Mouse (Mus musculus): ENCODE data around the gene Olfr1173. TPM values are rescaled to one million over a fixed set of nuclear protein-coding genes. Genes with fewer than 3 reads are reported as not detected.

The Olfr1173 gene
- total RNA-seq (2022): not detected

DNA sequence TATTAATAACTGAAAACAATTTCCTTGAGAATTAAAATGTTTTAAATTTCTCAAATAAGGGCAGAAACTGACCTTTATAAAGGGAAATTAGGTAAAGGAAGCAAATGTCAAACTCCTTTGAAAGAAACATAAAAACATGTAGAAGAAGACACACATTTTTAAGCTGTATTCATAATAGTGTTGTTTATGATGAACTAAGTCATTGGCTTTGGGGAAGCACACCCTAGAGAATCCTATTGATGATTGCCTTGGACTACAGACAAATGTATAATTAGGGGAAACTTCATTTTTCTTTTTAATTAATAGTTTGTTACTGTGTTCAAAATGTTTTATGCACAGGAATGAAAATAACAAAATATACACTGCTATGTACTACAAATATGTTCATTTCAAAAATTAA is at the start of gene Olfr1173:
Olfr1173 (minus strand) TSS at position 101 of the 400 bp plus-strand sequence.
- DNase-seq (ENCODE audit: low spot score in 2 of 2): no peak

DNA sequence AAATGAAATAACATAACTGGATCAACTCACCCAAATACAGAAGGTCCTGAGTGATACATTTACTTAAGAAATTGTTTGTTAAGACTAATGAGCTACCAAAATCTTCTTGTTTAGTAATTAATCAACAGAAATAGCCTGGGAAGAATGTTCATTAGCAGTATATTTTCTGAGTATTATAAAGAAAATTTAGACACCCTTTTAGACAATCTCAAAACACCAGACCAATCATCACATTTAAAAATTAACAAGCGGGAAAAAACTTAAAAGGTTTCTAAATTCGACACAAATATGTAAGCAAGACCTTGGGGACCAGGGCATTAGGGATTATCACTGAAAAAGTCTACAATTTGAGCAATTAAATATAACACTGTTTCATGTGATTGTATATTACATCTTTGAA is 47.4 kb upstream of the Olfr1173 start, which contains the start of gene Olfr1175-ps:
Olfr1175-ps (minus strand) TSS at position 101 of the 400 bp plus-strand sequence.
- no peak for DNase-seq (ENCODE audit: low spot score in 2 of 2)

DNA sequence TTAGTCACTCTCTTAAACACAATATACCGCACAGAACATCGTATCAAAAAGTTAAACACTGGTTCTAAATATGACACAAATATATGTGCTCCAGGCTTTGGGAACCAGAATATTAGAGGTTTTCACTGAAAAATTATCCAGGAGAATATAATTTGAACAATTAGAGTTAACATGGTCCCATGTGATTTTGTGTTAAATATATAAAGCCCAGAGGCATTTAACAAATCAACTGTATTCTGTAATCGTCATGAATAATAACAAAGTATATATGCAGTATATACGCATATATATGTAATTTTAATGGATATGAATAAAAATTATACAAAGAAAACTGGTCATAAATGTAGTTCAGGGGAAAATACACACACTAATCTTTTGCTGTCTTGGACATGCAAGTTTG is 35.4 kb upstream of the Olfr1173 start, which contains the start of gene Olfr1174-ps:
Olfr1174-ps (minus strand) TSS at position 101 of the 400 bp plus-strand sequence.
- no peak for DNase-seq (ENCODE audit: low spot score in 2 of 2)

DNA sequence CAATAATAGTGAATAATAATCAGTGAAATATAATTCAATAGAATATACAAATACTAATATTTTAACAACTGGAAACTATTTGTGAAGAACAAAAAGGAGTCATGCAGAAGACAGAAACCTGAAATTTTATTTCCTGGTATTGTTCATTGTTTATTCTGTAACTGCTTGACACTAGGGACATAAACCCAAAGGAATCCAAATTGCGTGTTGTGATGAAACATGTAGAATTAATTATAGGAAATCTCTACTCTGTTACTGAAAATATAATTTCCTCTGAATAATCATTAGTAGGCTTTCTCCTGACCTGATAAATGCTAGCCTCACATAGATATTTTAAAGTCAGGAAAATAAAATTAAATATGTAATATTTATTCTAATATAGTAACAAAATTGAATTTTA is 51.4 kb downstream of the Olfr1173 start, which contains the start of gene Olfr1170:
Olfr1170 (minus strand) TSS at position 101 of the 400 bp plus-strand sequence.
- no peak for DNase-seq (ENCODE audit: low spot score in 2 of 2)

Other genes starting within 250 kb of the Olfr1173 start
- not detected for gene Olfr73, start 242.2 kb downstream of the Olfr1173 start, total RNA-seq (2022)
- gene Olfr1162, start 228.7 kb downstream of the Olfr1173 start, total RNA-seq (2022): not detected
- gene Olfr1163, start 208.0 kb downstream of the Olfr1173 start, total RNA-seq (2022): not detected
- not detected for gene Olfr1164, start 185.9 kb downstream of the Olfr1173 start, total RNA-seq (2022)
- not detected for gene Olfr1166, start 151.6 kb downstream of the Olfr1173 start, total RNA-seq (2022)
- not detected for gene Olfr1167, start 124.7 kb downstream of the Olfr1173 start, total RNA-seq (2022)
- not detected for gene Olfr1168, start 98.0 kb downstream of the Olfr1173 start, total RNA-seq (2022)
- gene Olfr1170, start 51.5 kb downstream of the Olfr1173 start, total RNA-seq (2022): not detected
- not detected for gene Olfr1174-ps, start 35.3 kb upstream of the Olfr1173 start, total RNA-seq (2022)
- not detected for gene Olfr1175-ps, start 47.3 kb upstream of the Olfr1173 start, total RNA-seq (2022)
- not detected for gene Olfr1176, start 56.8 kb upstream of the Olfr1173 start, total RNA-seq (2022)
- gene Olfr1177-ps, start 66.6 kb upstream of the Olfr1173 start, total RNA-seq (2022): not detected
- gene Olfr1178, start 107.2 kb upstream of the Olfr1173 start, total RNA-seq (2022): not detected
- not detected for gene Olfr1179, start 126.6 kb upstream of the Olfr1173 start, total RNA-seq (2022)
- gene Olfr1180, start 139.3 kb upstream of the Olfr1173 start, total RNA-seq (2022): not detected
- gene Olfr1181, start 146.3 kb upstream of the Olfr1173 start, total RNA-seq (2022): not detected
- not detected for gene Gm13757, start 169.3 kb upstream of the Olfr1173 start, total RNA-seq (2022)
- not detected for gene Olfr1183, start 175.0 kb upstream of the Olfr1173 start, total RNA-seq (2022)
- gene Olfr1184, start 203.7 kb upstream of the Olfr1173 start, total RNA-seq (2022): not detected
- not detected for gene Olfr1185-ps1, start 213.4 kb upstream of the Olfr1173 start, total RNA-seq (2022)
- not detected for gene Olfr1186, start 238.7 kb upstream of the Olfr1173 start, total RNA-seq (2022)

Data from gastrocnemius, adult 8-10 months (tissue).